Mouse (Mus musculus): ENCODE measurements at regions not wholly inside any gene's neighbourhood (a gene's known extent, or its start where the extent isn't known, plus 50 kb on each side); places are given as distances from the start of the nearest gene placed in this dataset.

GRCm38 (mm10) chr2:48617141-48617699 lies 196.7 kb upstream of the Acvr2a start:
- TF ChIP-seq CTCF (IDR thresholded peaks at IDR 0.05; ENCODE audit: control insufficient read depth, insufficient read depth, insufficient read length) (no peak), CEBPB (IDR thresholded peaks at IDR 0.05; ENCODE audit: low read depth) (no peak), MYOD1 (IDR thresholded peaks at IDR 0.05; ENCODE audit: control insufficient read depth, insufficient read length, low read depth) (no peak), USF1 (IDR thresholded peaks at IDR 0.05; ENCODE audit: low read depth) (no peak), MAX (IDR thresholded peaks at IDR 0.05) (no peak), MYOG (IDR thresholded peaks at IDR 0.05; ENCODE audit: control insufficient read depth, extremely low read depth, insufficient read length) (no peak), FOSL1 (IDR thresholded peaks at IDR 0.05; ENCODE audit: insufficient read depth, low read length, poor library complexity, severe bottlenecking) (no peak)

All from C2C12 (cell line).